Mouse (Mus musculus) adrenal gland, postnatal 4 days (tissue): ENCODE data around the gene Cox15. TPM values are rescaled to one million over a fixed set of nuclear protein-coding genes. Genes with fewer than 3 reads are reported as not detected.

Experiments used
- DNase-seq, 2 experiments: peaks; one replicate each; pipeline ENCODE4 v3.0.0; 2021 to 2022; ENCODE audit warnings: low spot score in 2 of 2, mixed read lengths in 2 of 2
- long read RNA-seq, 2 experiments: library from polyadenylated mRNA; stranded (forward); transcript quantifications; one replicate each; pipeline ENCODE4 v2.0.0; 2021
- total RNA-seq, 2 experiments: library from RNA; stranded (reverse); gene quantifications; 2 replicates each; pipeline ENCODE4 v1.2.3; 2021

The Cox15 gene
- 10 to 100 TPM; 41.0 to 45.9 TPM for total RNA-seq
- long read RNA-seq, experiment 1, full-length matches to known transcripts, result 82 of 94 reads
- long read RNA-seq, experiment 1, partial matches to known transcripts, result 4 of 94 reads
- long read RNA-seq, experiment 1, other reads (novel, unspliced or antisense), result 8 of 94 reads
- long read RNA-seq, experiment 2, full-length matches to known transcripts, result 118 of 130 reads
- long read RNA-seq, experiment 2, partial matches to known transcripts, result 6 of 130 reads
- long read RNA-seq, experiment 2, other reads (novel, unspliced or antisense), result 6 of 130 reads

DNA sequence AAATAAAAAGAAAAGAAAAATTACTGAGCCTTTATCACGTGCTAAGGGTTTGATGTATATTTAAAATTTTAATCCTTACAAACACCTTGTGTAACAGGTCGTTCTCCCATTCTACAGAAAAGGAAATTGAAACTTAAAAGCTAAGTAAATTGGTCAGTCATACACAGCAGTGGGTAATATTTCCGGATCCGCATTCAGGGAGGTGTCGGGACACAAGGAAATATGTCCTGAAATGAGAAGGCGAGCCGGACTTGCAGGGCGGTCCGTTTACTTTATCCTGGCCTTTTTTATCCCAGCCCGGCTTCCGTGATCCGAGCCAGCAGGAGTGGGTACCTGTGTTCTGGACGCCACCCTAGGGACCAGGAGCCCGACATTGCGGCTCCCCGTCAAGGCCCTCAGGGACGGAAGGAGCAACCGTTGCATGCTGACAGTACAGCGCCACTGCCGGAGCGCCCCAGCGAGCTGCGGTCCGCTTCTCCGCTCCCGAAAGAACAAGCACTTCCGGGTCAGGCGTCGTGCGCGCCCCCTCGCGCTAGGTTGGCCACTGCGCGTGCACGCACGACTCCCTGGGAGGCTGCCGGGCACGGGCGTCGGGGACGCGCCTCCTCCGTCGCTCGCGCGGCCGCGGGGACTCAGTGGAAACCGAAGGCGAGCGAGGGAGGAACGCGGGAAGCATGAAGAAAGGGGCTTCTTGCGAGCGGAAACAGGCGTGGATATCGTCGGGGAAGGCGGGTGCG is at the start of gene Cox15, which contains the start of gene Cutc:
Gene Cox15, minus strand, starts transcription at position 512 of the 737 bp plus-strand sequence.
Gene Cutc, plus strand, starts transcription at position 508 of the 737 bp plus-strand sequence.
- peak; percentile 94 to 98 for DNase-seq

GRCm38 (mm10) chr19:43801427-43802051 is 48.7 kb upstream of the Cox15 start:
- DNase-seq, result no peak

- DNase-seq, result peak in 1 of 2 experiments; percentile 24
These were observed 44.4 kb upstream of the Cox15 start for GRCm38 (mm10) chr19:43797216-43797615.

DNA sequence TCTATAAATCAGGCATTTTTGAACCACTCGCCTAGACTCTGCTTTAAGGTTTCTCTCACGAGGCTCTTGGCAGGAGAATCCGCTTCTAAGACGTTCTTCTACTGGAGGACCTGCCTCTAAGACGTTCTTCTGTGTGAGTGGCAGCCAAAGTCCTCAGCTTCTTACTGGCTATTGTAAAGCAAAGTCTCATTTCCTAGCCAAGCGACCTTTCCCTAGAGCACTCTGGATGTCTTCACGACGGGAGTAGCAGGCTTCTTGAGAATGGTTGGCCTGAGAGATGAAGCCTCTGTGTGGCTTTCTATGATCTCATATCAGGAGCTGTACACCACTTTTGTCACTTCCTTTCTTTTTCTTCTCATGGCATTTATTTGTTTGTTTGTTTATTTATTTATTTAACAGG is 42.7 kb upstream of the Cox15 start:
- DNase-seq, result no peak

DNA sequence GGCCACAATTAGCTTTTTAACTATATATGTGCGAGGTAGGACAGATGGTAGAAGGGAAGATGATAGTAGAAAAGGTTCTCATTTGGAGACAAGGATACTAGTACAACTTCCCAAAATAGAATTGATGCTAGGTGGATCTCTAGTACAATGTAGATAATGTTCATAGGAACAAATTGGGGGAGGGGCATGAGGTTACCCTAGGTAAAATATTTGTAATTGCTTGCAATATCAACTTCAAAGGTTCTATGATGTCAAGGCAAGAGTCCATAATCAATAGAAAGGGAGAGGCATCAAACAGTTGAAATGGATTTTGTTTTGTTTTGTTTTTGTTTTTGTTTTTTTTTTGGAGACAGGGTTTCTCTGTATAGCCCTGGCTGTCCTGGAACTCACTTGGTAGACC is 41.2 kb upstream of the Cox15 start:
- no peak for DNase-seq

GRCm38 (mm10) chr19:43792537-43792936 is 39.7 kb upstream of the Cox15 start:
- no peak for DNase-seq

DNA sequence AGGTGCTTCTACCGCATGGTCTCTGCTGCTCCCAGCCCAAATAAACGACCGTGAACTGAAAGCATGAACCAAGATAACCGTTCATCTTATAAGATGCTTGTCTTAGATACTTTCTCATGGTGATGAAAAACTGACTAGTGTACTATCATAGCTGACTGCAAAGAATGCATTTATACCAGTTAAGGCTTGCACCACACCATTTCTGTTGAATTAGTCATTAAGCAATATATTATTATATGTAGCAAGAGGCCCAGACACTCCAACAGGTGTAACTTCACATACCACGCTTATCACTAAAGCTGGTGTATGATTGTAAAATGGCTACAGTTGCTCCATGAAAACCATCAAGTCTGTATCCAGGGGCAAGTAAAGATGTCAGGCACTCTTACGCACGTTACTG is 37.0 kb upstream of the Cox15 start:
- DNase-seq, result no peak

GRCm38 (mm10) chr19:43786249-43787026 is 33.6 kb upstream of the Cox15 start:
- DNase-seq, result no peak

GRCm38 (mm10) chr19:43784761-43785160 is 32.0 kb upstream of the Cox15 start:
- DNase-seq, result no peak

DNA sequence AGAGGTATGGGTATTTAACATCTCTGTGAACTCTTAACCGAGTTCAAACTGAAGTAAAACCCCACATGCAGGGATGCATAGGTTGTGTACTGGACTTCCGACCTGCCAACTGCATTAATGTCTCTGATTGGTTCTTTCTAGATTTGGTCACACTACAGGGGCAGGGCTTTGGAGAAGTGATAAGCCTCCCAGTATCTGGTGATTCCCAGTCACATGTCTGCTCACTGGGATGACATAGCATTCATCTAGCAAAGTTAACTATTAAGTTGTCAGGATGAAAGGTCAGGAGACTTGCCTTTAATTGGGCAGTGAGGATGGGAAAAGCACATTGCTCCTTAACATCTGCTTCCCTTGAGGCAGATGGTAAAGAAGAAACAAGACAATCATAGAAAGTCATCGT is 29.2 kb upstream of the Cox15 start, which contains the start of gene Abcc2:
Gene Abcc2, plus strand, starts transcription at position 213 of the 400 bp plus-strand sequence.
- DNase-seq, result no peak

DNA sequence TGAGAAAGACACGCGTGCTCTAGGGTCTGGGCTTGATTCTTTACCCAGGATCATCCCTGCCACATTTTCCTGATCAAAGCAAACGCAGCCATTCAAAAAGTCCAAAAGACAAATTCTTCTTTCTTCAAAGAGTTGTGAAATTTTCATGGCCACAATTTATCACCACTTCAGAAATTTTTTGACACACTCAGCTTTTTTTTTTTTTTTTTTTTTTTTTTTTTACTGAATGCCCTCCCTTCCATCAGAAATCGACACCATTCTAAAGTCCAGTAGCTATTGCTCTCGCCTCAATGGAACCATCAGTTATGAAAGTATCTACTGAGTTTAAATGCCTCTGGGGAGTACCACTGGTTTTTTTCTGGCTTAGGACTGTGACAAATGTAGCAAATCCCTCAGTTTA is 27.6 kb upstream of the Cox15 start:
- DNase-seq, result no peak

GRCm38 (mm10) chr19:43777308-43777707 is 24.5 kb upstream of the Cox15 start:
- no peak for DNase-seq

- DNase-seq, result no peak
These were observed 23.8 kb upstream of the Cox15 start for GRCm38 (mm10) chr19:43776561-43776960.

DNA sequence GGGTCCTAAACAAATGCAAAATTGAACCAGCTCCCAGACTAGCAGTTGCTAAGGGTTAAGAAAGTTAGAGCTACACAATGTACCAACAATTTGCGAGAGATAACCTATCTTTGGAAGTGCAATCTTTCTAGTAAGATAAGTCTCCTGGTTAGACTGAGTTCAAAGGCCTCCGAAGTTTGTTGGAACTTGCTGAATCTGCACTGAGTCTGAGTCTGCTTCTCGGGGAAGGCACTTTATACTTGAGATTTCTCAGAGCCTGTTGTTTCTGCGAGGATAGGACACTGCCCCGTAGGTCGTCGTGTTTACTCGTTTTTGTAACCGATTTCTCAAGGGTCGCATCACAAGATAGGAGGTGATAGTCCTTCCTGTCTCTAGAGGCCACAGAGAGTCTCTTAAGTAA is 22.6 kb upstream of the Cox15 start:
- DNase-seq, result no peak

GRCm38 (mm10) chr19:43772311-43772710 is 19.5 kb upstream of the Cox15 start:
- DNase-seq, result no peak

GRCm38 (mm10) chr19:43771499-43771969 is 18.7 kb upstream of the Cox15 start:
- DNase-seq, result no peak

DNA sequence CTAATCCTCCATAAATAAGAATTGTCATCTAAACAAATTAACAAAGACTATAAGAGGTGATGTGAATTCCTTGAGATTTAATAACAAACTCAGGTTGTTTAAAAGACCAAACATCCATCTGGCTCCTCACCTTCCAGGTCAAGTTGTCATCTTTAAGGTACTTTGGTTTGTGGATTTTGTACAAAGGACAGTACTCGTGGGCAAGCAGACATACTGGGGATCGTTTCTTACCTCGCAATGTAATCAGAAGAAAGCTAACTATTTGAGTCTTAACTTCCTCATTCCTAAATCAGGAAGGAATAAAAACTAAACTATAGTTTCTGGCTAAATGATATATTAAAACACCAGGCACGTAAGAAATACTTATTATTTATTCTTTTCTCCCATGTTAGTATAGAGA is 17.8 kb upstream of the Cox15 start:
- DNase-seq, result no peak

GRCm38 (mm10) chr19:43769366-43769960 is 16.7 kb upstream of the Cox15 start:
- DNase-seq, result no peak

- no peak for DNase-seq
These were observed 14.9 kb upstream of the Cox15 start for GRCm38 (mm10) chr19:43767549-43768322.

GRCm38 (mm10) chr19:43766451-43766850 is 13.7 kb upstream of the Cox15 start:
- no peak for DNase-seq
